Comparison of ENCODE assay signal across 1 mouse cellular context in the genomic region with DNA sequence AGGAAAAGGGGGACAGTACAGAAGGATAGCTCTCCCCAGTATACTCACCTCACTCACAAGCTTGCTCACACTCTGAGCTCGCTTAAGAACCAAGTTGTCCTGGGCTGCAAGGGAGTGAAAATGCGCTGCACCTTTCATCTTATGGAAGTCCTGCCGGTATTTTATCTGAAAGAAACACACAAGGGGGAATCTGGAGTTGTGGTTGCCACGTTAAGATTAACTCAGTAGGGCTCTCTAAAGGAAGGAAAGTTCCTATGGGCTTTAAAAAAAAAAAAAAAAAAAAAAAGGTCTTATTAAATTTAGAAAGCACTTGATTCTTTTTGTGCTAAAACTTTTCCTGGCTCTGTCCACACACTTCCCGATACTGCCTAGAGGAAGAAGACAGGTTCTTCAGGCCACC.
TF ChIP-seq lines count a peak whose summit lies in the region.

No protein-coding gene starts in this region.

TF ChIP-seq in MEL, 35 proteins besides CTCF, POLR2A, EP300 and RAD21 (continued from another document):
- no peak for TF ChIP-seq MAZ (IDR thresholded peaks at IDR 0.05; ENCODE audit: low read depth, low read length)
- no peak for TF ChIP-seq GABPA (IDR thresholded peaks at IDR 0.05; ENCODE audit: low read depth, low read length)
